Mouse (Mus musculus) intestine, postnatal 0 days (tissue): ENCODE measurements around the gene Nmral1. TPM values are rescaled to one million over a fixed set of nuclear protein-coding genes. Genes with fewer than 3 reads are reported as not detected.

Experiments used
- ATAC-seq: fragments of 200-750 bp; cut with Nextera tagmentation; 2 replicates; pipeline ENCODE4 v1.8.0; 2017; ENCODE audit warnings: mild to moderate bottlenecking, moderate TSS enrichment, moderate library complexity
- H3K27ac ChIP-seq: fragments of 300-500 bp; sonication (generic); 2 replicates; pipeline ENCODE4 v1.5.1; 2014; ENCODE audit warnings: mild to moderate bottlenecking, low read depth, low read length, moderate library complexity
- H3K27me3 ChIP-seq: fragments of 300-500 bp; sonication (generic); replicated peaks from 2 replicates; pipeline ENCODE4 v1.6.1; 2014; ENCODE audit warnings: low read length, mixed read lengths; ENCODE audit not compliant: control insufficient read depth, insufficient read depth
- H3K36me3 ChIP-seq: fragments of 300-500 bp; sonication (generic); 2 replicates; pipeline ENCODE4 v1.6.1; 2014; ENCODE audit warnings: mild to moderate bottlenecking, moderate library complexity; ENCODE audit not compliant: control insufficient read depth, insufficient read depth
- H3K4me1 ChIP-seq: fragments of 300-500 bp; sonication (generic); replicated peaks from 2 replicates; pipeline ENCODE4 v1.6.1; 2014; ENCODE audit warnings: antibody characterized with exemption, low read length, mixed read lengths; ENCODE audit not compliant: control insufficient read depth, insufficient read depth
- H3K4me2 ChIP-seq: fragments of 300-500 bp; sonication (generic); replicated peaks from 2 replicates; pipeline ENCODE4 v1.6.1; 2014; ENCODE audit warnings: low read depth, mild to moderate bottlenecking, moderate library complexity
- H3K4me3 ChIP-seq: fragments of 300-500 bp; sonication (generic); 2 replicates; pipeline ENCODE4 v1.5.1; 2014; ENCODE audit warnings: low read depth, low read length
- H3K9ac ChIP-seq: fragments of 300-500 bp; sonication (generic); 2 replicates; pipeline ENCODE4 v1.6.1; 2014; ENCODE audit warnings: mild to moderate bottlenecking, low read depth, low read length
- H3K9me3 ChIP-seq: fragments of 300-500 bp; sonication (generic); 2 replicates; pipeline ENCODE4 v1.6.1; 2016; ENCODE audit warnings: mixed run types; ENCODE audit not compliant: control insufficient read depth
- CTCF ChIP-seq: sonication (generic); IDR thresholded peaks from 2 replicates; pipeline ENCODE4 v1.5.1; 2016; ENCODE audit warnings: low read depth, mild to moderate bottlenecking, control low read depth, antibody characterized with exemption, moderate library complexity
- WGBS: fragments of 180-500 bp; shearing (Covaris S2); extraction: QIAGEN DNeasy Blood & Tissue Kit; methylation state at CpG from one replicate; pipeline ENCODE4 v1.1.7; 2014; 5-methylcytosine and 5-hydroxymethylcytosine counted together
- polyA plus RNA-seq: library from polyadenylated mRNA; unstranded; fragments of >200 nt; fragmentation: Nextera tagmentation; extraction: Ambion mirVana; gene quantifications from 2 replicates; pipeline ENCODE4 v1.2.1, GENCODE M21; 2015

Nmral1 gene
- polyA plus RNA-seq, 1 experiment from 2014 or later: 11.6 TPM

GRCm38 (mm10) chr16:4670317-4670716, 48.8 kb downstream of the Nmral1 start:
- WGBS: 60% methylated on average over 5 of the region's 5 CpGs
- Histone ChIP-seq H3K36me3 (peaks cover 52% of the 10 kb centered on the region), H3K4me2 (no peak overlapping the region), H3K27me3 (no peaks in the 10 kb centered on the region), H3K4me1 (0 out of 2 replicates have a peak, but pooled peaks cover 2% of the 10 kb centered on the region), H3K27ac (no peak overlapping the region), H3K9ac (no peak overlapping the region), H3K9me3 (no peaks in the 10 kb centered on the region), H3K4me3 (no peak overlapping the region)
- no peak for TF ChIP-seq CTCF
- no peak for ATAC-seq

GRCm38 (mm10) chr16:4667190-4667808, 51.9 kb downstream of the Nmral1 start:
- H3K36me3 ChIP-seq: peaks cover 50% of the 10 kb centered on the region
- peak; percentile 66 for ATAC-seq

GRCm38 (mm10) chr16:4665726-4666125, 53.4 kb downstream of the Nmral1 start:
- Histone ChIP-seq H3K4me2 (no peak overlapping the region), H3K9me3 (no peaks in the 10 kb centered on the region), H3K4me3 (no peak overlapping the region), H3K27me3 (no peaks in the 10 kb centered on the region), H3K36me3 (peaks cover 62% of the 10 kb centered on the region), H3K27ac (no peak overlapping the region), H3K9ac (no peak overlapping the region), H3K4me1 (no peaks in the 10 kb centered on the region)
- no peak for ATAC-seq
- TF ChIP-seq CTCF: no peak
- 98% methylated on average over 2 of the region's 2 CpGs for WGBS

More at GRCm38 (mm10) chr16:4667190-4667808, 51.9 kb downstream of the Nmral1 start:
- Histone ChIP-seq H3K9me3 (no peaks in the 10 kb centered on the region), H3K27me3 (no peaks in the 10 kb centered on the region), H3K27ac (no peak overlapping the region), H3K4me3 (no peak overlapping the region), H3K9ac (no peak overlapping the region), H3K4me1 (no peaks in the 10 kb centered on the region), H3K4me2 (no peak overlapping the region)
- WGBS: 26% methylated on average over 3 of the region's 3 CpGs
- peak; percentile 95 for TF ChIP-seq CTCF

- ATAC-seq: no peak
- 89% methylated on average over 2 of the region's 2 CpGs for WGBS
- no peak overlapping the region for H3K9ac ChIP-seq
- no peak for TF ChIP-seq CTCF
- no peaks in the 10 kb centered on the region for H3K9me3 ChIP-seq
- H3K4me1 ChIP-seq: no peaks in the 10 kb centered on the region
- H3K4me2 ChIP-seq: no peak overlapping the region
- peaks cover 54% of the 10 kb centered on the region for H3K36me3 ChIP-seq
- H3K27ac ChIP-seq: no peak overlapping the region
- no peaks in the 10 kb centered on the region for H3K27me3 ChIP-seq
- H3K4me3 ChIP-seq: no peak overlapping the region
These were observed 55.4 kb downstream of the Nmral1 start for GRCm38 (mm10) chr16:4663806-4664205.

GRCm38 (mm10) chr16:4661605-4662004, 57.6 kb downstream of the Nmral1 start:
- no peaks in the 10 kb centered on the region for H3K9me3 ChIP-seq
- no peak overlapping the region for H3K4me3 ChIP-seq
- ATAC-seq: no peak
- TF ChIP-seq CTCF: no peak
- H3K36me3 ChIP-seq: peaks cover 48% of the 10 kb centered on the region
- H3K4me1 ChIP-seq: no peaks in the 10 kb centered on the region
- no peak overlapping the region for H3K27ac ChIP-seq
- H3K9ac ChIP-seq: no peak overlapping the region
- H3K27me3 ChIP-seq: no peaks in the 10 kb centered on the region
- 92% methylated on average over 2 of the region's 2 CpGs for WGBS
- no peak overlapping the region for H3K4me2 ChIP-seq

Other genes with a start within 250 kb of the Nmral1 start
- 2.2 and 2.4 TPM in 2 replicates for gene Srl, start 177.5 kb downstream of the Nmral1 start, polyA plus RNA-seq
- 9.3 and 10.8 TPM in 2 replicates for gene Tfap4, start 159.5 kb downstream of the Nmral1 start, polyA plus RNA-seq
- gene Glis2, start 124.6 kb downstream of the Nmral1 start, polyA plus RNA-seq: 9.2 and 10.5 TPM in 2 replicates
- gene Pam16, start 94.4 kb downstream of the Nmral1 start, polyA plus RNA-seq: 63.3 and 72.1 TPM in 2 replicates
- gene Vasn, start 79.4 kb downstream of the Nmral1 start, polyA plus RNA-seq: 5.0 and 5.3 TPM in 2 replicates
- gene Dnaja3, start 79.4 kb downstream of the Nmral1 start, polyA plus RNA-seq: 37.9 and 38.6 TPM in 2 replicates
- gene Coro7, start 39.6 kb downstream of the Nmral1 start, polyA plus RNA-seq: 25.3 and 27.5 TPM in 2 replicates
- 63.1 and 64.3 TPM in 2 replicates for gene Hmox2, start 7.0 kb upstream of the Nmral1 start, polyA plus RNA-seq
- gene Cdip1, start 70.9 kb upstream of the Nmral1 start, polyA plus RNA-seq: 68.0 and 75.2 TPM in 2 replicates
- gene 4930562C15Rik, start 116.1 kb upstream of the Nmral1 start, polyA plus RNA-seq: not detected in 2 replicates
- 22.9 and 24.9 TPM in 2 replicates for gene Ubald1, start 161.0 kb upstream of the Nmral1 start, polyA plus RNA-seq
- gene Mgrn1, start 166.9 kb upstream of the Nmral1 start, polyA plus RNA-seq: 57.8 and 62.8 TPM in 2 replicates
- 77.7 and 79.5 TPM in 2 replicates for gene Nudt16l1, start 219.4 kb upstream of the Nmral1 start, polyA plus RNA-seq
- gene Anks3, start 244.8 kb upstream of the Nmral1 start, polyA plus RNA-seq: 17.7 and 18.0 TPM in 2 replicates